Mouse (Mus musculus) ZHBTc4 (cell line): ENCODE measurements at regions not wholly inside any gene's neighbourhood (a gene's known extent, or its start where the extent isn't known, plus 50 kb on each side); places are given as distances from the start of the nearest gene placed in this dataset.

Experiments used
- DNase-seq: peaks from one replicate; pipeline ENCODE4 v3.0.0-alpha.2; 2011; ENCODE audit warnings: low read depth, low spot score

- DNase-seq = no peak
Observed at GRCm38 (mm10) chr13:47858946-47859345, 402.1 kb upstream of the Id4 start.

GRCm38 (mm10) chr13:47860316-47860715 lies 400.7 kb upstream of the Id4 start:
- peak; percentile 23 for DNase-seq

GRCm38 (mm10) chr13:47862896-47863295 lies 398.1 kb upstream of the Id4 start:
- peak; percentile 43 for DNase-seq

- no peak for DNase-seq
Observed at GRCm38 (mm10) chr13:47868656-47869055, 392.4 kb upstream of the Id4 start.

GRCm38 (mm10) chr13:47869670-47870532 lies 391.1 kb upstream of the Id4 start:
- DNase-seq = no peak

GRCm38 (mm10) chr13:47872645-47873044 lies 388.4 kb upstream of the Id4 start:
- no peak for DNase-seq

GRCm38 (mm10) chr13:47892569-47892968 lies 368.5 kb upstream of the Id4 start:
- DNase-seq = no peak

- no peak for DNase-seq
Observed at GRCm38 (mm10) chr13:47894331-47894730, 366.7 kb upstream of the Id4 start.

- DNase-seq = no peak
Observed at GRCm38 (mm10) chr13:47895256-47895655, 365.8 kb upstream of the Id4 start.

- no peak for DNase-seq
Observed at GRCm38 (mm10) chr13:47896646-47897045, 364.4 kb upstream of the Id4 start.

- DNase-seq = no peak
Observed at GRCm38 (mm10) chr13:47909851-47910530, 351.0 kb upstream of the Id4 start.

GRCm38 (mm10) chr13:47910531-47910910 lies 350.5 kb upstream of the Id4 start:
- DNase-seq = no peak

GRCm38 (mm10) chr13:47916456-47916855 lies 344.6 kb upstream of the Id4 start:
- DNase-seq = no peak

- peak; percentile 74 for DNase-seq
Observed at GRCm38 (mm10) chr13:47917370-47917769, 343.7 kb upstream of the Id4 start.

GRCm38 (mm10) chr13:47921044-47921443 lies 340.0 kb upstream of the Id4 start:
- DNase-seq = no peak

- no peak for DNase-seq
Observed at GRCm38 (mm10) chr13:47940696-47941095, 320.3 kb upstream of the Id4 start.

- DNase-seq = peak; percentile 53
Observed at GRCm38 (mm10) chr13:47942368-47942787, 318.6 kb upstream of the Id4 start.

- DNase-seq = peak; percentile 48
Observed at GRCm38 (mm10) chr13:47943645-47944044, 317.4 kb upstream of the Id4 start.

GRCm38 (mm10) chr13:47948098-47948865 lies 312.7 kb upstream of the Id4 start:
- no peak for DNase-seq

GRCm38 (mm10) chr13:47950456-47950855 lies 310.6 kb upstream of the Id4 start:
- DNase-seq = no peak

- DNase-seq = no peak
Observed at GRCm38 (mm10) chr13:47951043-47951442, 310.0 kb upstream of the Id4 start.

GRCm38 (mm10) chr13:47952946-47953345 lies 308.1 kb upstream of the Id4 start:
- DNase-seq = no peak
